Mouse (Mus musculus): ENCODE measurements around the gene Tmed6. TPM values are rescaled to one million over a fixed set of nuclear protein-coding genes. Genes with fewer than 3 reads are reported as not detected.
"Not testable (repeated sequence)": the region's sequence is repeated elsewhere in the genome, so short reads cannot be mapped to it uniquely, and the experiment has no call there.

Gene Tmed6
- total RNA-seq, 2 experiments from 2014 or later, result not detected

DNA sequence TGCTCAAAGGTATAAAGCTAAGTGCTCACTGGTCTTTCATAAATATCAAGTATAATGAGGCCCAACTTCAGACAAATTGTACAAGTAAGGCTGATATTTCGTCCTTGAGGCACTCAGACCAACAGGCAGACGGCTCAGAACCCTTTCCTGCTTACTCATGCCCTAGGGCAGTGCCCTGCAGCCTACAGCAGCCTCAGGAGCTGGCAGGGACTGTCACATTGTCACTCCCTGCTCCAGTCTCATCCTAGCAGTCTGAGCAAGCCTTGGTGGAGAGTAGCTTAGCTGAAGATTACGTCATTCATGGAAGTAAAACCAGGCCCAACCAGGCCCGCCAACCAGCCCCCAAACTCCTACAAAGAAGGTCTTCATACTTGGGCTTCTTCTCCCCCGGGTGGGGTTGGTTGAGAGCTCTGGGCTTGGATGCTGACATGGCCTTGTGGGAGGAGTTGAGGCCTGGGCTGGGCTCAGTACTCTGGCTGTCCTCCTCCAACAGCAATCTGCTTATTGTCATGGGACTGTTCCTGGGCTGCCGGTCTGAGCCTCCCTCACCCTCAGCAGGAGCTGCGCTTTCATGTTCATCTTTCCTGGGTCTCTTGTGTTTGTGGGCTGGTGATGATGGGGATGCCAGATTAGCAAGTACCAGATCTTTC lies 10.9 kb upstream of the Tmed6 start:
- no peak for DNase-seq (ENCODE audit: low spot score in 2 of 2)

- DNase-seq (ENCODE audit: low spot score in 2 of 2), result no peak
Measured at GRCm38 (mm10) chr8:107074128-107074527, 8.7 kb upstream of the Tmed6 start.

DNA sequence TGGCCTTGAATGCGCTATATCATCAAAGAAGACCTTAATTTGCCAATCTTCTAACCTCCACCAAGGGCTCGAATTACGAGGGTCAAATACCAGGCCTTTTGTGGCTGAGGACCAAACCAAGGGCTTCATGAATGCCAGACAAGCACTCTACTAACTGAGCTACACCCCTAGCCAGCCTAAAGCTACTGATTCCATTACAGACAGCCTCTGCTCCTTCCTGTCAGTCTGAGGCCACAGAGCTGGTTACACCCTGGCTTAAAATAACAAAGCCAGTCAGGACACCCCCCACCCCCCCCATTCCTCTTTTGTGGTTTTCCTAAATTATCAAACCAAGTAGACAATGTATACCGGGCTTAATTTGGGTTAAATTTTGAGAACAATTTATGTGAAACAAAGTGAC lies 8.3 kb upstream of the Tmed6 start:
- DNase-seq (ENCODE audit: low spot score in 2 of 2), result no peak

GRCm38 (mm10) chr8:107062613-107063012 lies 2.8 kb downstream of the Tmed6 start:
- no peak for DNase-seq (ENCODE audit: low spot score in 2 of 2)

- no peak for DNase-seq (ENCODE audit: low spot score in 2 of 2)
Measured at GRCm38 (mm10) chr8:107056973-107057369, 8.5 kb downstream of the Tmed6 start.

DNA sequence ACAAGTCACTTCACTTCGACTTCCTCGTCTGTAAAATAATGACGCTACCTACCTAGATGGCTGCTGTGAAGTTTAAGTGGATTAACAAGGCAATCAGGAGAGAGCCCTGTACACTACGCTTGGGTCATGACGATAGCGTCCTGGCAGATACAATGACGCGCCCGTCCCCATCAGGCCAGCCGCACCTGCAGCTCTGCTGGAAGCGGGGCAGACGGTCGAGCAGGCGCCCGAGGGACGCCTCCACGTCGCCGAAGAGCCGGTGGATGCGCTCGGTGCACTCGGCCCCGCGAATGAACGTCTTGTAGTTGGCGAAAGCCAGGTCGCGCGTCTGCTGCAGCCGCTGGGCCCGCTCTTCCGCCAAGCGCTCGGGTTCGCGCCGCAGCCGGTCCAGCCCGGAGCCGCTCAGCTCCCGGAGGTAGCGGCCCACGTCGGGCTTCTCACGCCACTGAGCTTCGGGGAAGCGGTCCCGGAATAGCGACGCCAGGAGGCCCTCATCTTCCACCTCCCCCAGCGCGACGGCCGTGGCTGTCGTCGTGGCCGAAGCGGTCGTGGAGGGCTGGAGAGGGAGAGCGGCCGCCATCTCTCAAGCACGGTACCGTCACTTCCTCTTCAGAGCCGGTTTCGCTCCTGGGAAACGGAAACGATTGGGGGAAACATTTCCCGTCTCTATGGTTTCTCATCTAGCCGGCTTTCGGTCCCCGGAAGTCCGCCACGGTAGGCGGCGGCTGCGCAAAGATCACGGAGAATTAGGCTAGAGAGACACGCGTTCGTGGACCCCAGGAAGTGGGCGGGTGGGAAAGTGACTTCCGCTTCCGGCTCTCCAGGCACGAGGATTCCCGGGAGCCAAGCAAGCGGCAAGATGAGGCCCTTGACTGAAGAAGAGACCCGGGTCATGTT lies 9.1 kb downstream of the Tmed6 start, which contains the start of the genes Cog8 and Nip7:
Gene Cog8 (minus strand): TSS at position 614 of the 897 bp plus-strand sequence.
Gene Nip7 (plus strand): TSS at position 802 of the 897 bp plus-strand sequence.
- peak; percentile 94 to 95 for DNase-seq (ENCODE audit: low spot score in 2 of 2)

DNA sequence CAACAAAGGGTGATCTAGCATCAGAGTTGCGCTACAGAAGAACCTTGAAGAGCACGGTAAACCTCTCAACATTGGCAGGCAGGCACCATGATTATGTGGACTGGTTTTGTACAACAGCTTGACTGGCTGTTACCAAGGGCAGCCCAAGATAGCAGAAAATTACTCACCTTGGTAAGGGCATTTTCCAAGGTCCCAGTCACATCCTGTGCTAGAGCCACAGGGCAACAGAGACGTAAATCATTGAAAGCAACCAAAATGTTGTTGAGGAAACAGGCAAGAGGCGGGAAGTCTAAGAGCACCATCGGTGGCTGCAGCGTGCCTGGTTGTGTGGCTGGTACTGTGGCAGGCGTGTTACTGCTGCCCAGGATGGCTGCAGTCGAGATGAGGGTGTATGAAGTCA lies 13.4 kb downstream of the Tmed6 start:
- no peak for DNase-seq (ENCODE audit: low spot score in 2 of 2)

- DNase-seq (ENCODE audit: low spot score in 2 of 2), result no peak
Measured at GRCm38 (mm10) chr8:107049480-107049879, 16.0 kb downstream of the Tmed6 start.

GRCm38 (mm10) chr8:107048061-107048941 lies 17.1 kb downstream of the Tmed6 start, which contains the start of gene Pdf:
Gene Pdf, minus strand, starts transcription at chr8:107048614.
- peak; percentile 84 to 86 for DNase-seq (ENCODE audit: low spot score in 2 of 2)

- DNase-seq (ENCODE audit: low spot score in 2 of 2), result no peak
Measured at GRCm38 (mm10) chr8:107046976-107047375, 18.5 kb downstream of the Tmed6 start.

GRCm38 (mm10) chr8:107045478-107045877 lies 20.0 kb downstream of the Tmed6 start:
- no peak for DNase-seq (ENCODE audit: low spot score in 2 of 2)

GRCm38 (mm10) chr8:107040632-107041031 lies 24.8 kb downstream of the Tmed6 start:
- DNase-seq (ENCODE audit: low spot score in 2 of 2), result no peak

- no peak for DNase-seq (ENCODE audit: low spot score in 2 of 2)
Measured at GRCm38 (mm10) chr8:107036626-107037025, 28.8 kb downstream of the Tmed6 start.

DNA sequence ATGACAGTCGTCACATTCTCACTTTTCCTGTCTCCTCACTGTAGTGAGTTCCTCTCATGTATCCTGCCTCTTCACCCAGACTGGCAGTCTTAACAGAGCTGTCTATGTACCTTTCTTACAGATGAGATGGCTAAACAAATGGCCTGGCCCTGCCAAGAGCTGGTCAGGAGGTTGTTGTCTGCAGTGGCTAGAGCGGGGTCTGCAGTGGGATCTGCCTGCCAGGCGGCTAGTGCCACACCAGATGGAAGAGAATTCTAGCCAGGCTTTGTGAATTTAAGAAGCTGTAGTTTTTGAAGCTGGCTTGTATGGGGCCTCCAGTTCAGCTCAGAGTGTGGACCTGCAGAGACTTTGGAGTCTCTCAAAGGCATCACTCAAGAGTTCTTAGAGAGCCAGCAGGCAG lies 29.8 kb downstream of the Tmed6 start:
- DNase-seq (ENCODE audit: low spot score in 2 of 2), result no peak

DNA sequence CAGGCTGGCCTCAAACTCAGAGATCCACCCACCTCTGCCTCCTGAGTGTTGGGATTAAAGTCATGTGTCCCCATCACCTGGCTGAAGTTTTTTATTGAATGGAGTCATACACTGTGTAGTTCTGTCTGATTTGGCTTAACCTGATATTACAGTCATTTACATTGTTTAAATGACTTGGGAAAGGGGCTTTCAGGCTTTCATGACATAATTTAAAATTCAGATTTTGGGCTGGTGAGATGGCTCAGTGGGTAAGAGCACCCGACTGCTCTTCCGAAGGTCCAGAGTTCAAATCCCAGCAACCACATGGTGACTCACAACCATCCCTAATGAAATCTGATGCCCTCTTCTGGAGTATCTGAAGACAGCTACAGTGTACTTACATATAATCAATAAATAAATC lies 31.8 kb downstream of the Tmed6 start:
- DNase-seq (ENCODE audit: low spot score in 2 of 2), result not testable (repeated sequence)

DNA sequence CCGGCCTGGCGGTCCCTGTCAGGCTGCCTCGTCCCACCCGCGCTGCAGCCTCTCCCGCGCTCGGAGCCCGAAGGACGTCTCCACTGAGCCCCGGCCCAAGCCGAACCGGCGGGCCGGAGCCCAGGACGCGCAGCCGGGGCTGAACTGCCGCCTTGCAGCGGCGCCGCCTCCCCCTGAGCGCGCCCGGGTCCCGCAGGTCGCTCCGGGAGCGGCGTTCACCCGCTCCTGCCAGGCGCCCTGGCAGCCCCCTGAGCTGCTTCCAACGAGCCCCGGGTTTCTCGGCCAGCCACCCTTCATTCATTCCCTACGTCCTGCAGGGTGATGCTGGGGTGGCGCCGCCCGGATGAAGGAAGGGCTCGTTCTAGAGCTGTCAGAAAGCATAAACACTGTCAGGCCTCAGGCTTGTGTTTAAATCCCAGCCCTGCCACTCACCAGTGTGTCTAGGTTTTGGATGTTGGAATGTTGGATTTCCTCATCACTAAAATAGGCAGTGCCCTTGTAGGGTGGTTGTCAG lies 33.8 kb downstream of the Tmed6 start:
- DNase-seq (ENCODE audit: low spot score in 2 of 2), result no peak

- peak; percentile 99 for DNase-seq (ENCODE audit: low spot score in 2 of 2)
Measured at GRCm38 (mm10) chr8:107030650-107031576, 34.5 kb downstream of the Tmed6 start, which contains the start of gene Vps4a. Gene Vps4a, plus strand, starts transcription at chr8:107031222.

GRCm38 (mm10) chr8:107030058-107030457 lies 35.4 kb downstream of the Tmed6 start:
- DNase-seq (ENCODE audit: low spot score in 2 of 2), result no peak

- no peak for DNase-seq (ENCODE audit: low spot score in 2 of 2)
Measured at GRCm38 (mm10) chr8:107029310-107029709, 36.1 kb downstream of the Tmed6 start.

GRCm38 (mm10) chr8:107023479-107023878 lies 42.0 kb downstream of the Tmed6 start:
- DNase-seq (ENCODE audit: low spot score in 2 of 2), result no peak

Data from layer of hippocampus, postnatal 10 days (tissue).